Mouse (Mus musculus): ENCODE measurements at regions not wholly inside any gene's neighbourhood (a gene's known extent, or its start where the extent isn't known, plus 50 kb on each side); places are given as distances from the start of the nearest gene placed in this dataset.

DNA sequence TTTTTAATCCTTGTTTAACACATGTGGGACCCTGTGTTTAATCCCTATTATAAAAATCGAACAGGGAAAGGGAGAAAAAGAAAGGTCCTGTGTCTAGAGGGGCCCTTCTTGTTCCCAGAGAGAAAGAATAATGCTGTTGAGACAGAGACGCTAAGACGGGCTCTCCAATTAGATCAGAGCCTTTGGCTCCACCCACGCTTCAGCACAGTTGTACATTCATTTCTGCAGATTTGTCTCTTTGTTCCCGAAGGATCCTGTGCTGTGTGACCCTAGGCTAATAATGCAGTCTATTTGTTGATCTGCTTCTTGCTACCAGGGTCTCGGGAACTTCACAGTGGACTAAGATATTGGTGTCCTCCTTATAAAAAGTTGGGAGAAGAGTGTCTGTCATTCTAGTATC lies 92.0 kb downstream of the Cdc5l start:
- DNase-seq: no peak

DNA sequence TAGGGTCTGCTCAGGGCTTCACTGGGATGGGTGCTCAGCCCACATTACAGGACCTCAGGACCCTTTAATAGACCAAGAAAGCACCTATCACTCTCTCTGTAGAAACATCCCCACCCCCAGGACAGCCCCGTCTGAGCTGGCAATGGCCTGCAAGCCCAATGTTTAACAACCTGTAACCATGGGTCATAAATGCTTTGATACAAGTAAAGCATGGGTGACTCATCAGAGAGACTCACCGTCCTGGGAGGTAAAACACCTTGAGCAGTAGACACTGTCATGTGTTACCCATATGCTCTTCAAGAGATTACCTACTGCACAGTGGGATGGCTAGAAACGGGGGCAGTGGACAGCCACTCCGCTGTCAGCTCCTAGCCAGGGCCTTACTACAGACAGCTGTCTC lies 92.7 kb downstream of the Cdc5l start:
- DNase-seq: no peak

DNA sequence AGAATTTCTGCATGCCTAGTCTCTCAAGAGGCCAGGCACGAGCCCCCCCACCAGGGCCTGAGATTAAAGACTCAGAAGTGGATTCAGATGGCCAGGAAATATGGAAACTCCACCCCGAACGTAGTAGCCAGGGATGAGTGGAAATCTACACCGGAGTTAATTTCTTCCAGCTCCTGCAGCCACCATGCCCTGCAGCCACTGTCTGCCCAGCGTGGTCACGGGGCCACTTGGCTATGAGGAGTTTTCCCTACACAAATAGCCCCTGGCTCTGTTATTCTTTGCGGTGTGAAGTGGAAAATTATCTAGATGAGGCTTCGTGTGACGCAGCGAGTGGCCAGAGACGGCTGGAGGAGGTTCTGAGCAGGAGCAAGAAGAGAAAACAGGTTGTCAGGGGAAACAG lies 94.3 kb downstream of the Cdc5l start:
- DNase-seq: no peak

DNA sequence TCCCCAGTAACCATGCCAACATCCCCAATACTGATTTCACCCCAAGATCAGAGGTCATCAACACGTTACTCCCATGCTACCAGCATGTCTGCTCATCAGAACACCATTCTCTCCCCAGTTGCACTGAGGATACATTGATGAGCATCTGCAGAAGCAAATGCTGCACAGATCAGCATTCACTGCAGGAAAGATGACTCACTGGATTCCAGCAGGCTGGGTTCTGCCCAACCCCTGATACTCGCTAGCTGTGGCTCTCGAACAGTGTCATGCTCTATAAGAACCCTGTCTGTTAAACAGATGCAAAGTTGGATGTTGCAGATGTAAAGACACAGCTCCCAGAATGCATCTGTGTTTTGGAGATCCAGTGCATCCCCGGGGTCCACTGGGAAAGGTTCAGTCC lies 95.5 kb downstream of the Cdc5l start:
- DNase-seq: no peak

DNA sequence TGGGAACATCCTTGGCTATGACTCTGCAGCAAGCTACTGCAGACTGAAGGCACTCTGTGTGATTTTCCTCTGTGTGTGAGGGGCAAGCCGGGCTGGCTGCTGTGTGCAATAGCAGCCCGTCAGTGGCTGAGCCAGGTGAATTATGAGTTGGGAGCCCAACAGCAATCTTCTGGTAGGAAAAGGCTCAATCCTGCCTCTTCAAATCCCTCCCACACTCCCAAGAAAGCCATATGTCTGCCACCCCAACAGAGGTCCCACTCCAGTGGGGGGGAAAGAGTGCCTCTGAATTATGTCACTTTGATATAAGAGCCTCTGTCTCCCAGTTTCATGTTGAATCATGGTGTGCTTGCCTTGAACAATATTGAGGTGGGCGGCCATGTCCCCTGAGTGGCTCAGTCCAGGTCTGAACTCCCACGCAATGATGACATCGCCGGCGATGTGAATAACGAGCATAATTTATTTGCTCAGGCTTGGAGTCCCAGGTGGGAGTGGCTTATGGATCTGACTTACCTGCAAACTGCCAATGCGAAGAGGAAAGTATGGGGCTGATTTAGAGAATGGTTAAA lies 97.9 kb downstream of the Cdc5l start:
- no peak for DNase-seq

DNA sequence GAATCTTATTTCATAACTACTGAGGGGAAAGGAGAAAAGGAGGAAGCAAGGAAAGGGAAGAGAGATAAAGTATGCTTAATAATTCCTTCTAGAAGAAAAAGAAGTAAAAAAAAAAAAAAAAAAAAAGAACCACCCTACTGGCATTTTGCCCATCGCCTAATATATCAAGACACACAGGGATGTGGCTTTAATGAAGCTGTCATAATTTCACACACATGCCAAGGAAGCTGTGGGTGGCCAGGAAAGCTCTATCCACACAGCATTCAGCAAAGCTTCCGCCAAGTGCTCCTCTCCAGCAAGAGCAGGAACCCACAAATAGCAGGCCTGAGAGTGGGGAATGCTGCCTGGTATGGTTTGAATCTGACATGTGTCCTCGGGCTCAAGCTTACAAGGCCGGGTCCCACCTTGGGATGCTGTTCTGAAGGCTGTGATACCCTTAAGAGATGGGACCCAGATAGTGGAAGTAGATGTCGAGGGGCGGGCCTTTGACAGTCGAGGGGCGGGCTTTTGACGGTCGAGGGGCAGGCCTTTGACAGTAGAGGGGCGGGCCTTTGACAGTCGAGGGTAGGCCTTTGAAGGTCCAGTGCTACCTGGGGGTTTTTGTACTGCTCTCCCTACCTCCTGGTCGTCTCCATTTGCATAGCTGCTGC lies 98.7 kb downstream of the Cdc5l start:
- DNase-seq: no peak

DNA sequence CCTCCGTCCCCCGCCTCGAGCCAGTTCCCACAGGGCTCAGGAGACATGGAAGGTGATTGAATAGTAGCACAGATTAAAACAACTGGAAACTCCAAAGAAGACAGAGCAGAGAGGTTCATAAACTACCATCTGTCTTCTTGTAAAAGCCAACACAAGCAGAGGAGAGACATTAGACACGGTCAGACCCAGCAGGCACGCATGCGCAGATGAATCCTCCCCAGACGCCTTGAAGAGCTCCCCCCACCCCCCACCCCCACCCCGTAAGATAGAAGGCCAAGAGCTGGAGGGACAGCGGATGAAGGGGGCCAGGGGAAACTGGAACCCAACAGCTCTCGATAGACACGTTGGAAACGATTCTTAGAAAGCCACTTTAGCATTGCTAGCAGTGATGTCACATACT lies 101.2 kb downstream of the Cdc5l start:
- no peak for DNase-seq

DNA sequence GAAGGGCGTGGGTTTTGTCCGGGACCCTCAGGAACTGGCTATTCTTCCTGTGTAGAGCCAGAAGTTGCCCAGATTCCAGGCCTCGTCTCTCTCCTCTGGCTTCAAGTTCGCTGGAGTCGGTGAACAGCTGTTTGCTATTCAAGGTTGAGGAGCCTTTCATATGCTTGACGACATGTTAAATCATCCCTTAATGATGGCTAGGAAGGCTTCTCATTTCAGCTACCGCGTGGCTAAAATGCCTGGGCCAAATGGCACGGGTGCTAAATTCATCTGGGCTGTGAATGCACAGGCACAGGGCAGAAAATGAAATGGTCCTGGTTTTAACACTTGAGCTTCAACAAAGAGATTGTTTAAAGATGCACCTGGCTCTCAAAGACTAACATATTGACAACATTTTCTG lies 104.3 kb downstream of the Cdc5l start:
- no peak for DNase-seq

DNA sequence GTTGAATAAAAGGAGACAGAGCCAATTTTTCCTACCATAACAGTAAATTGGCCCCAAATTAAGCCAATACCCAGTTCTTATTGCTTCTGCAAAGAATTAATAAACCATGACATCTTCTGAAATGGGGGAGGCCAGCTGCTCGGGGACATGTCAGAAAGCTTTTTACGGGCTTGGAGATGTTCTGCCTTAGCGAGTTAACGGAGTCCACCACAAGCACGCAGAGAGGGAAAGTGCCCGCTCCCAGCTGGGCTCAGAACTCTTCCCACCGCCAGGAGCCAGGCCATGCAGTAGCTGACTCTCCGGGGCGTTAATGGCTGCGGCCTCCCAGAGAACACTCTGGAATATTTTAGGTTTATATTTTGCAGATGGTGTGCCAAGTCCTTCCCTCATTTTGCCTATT lies 106.8 kb downstream of the Cdc5l start:
- no peak for DNase-seq

DNA sequence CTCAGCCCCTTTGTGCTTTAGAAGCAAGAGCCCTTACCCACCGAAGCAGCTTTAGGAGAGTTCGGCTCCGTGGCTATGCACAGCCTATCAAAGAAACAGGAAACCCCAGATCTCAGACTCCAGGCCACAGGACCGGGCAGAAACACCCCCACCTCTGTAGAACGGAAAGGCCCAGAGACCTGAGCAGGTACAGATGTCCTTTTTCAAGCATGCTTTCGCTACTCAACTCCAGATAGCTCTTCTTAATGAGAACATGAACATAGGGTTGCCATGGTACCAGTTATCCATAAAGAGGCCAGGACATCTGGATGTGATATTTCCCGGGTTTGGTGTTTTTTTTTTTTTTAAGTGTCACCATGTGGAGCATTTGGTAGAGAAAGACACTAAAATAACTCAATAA lies 107.4 kb downstream of the Cdc5l start:
- no peak for DNase-seq

DNA sequence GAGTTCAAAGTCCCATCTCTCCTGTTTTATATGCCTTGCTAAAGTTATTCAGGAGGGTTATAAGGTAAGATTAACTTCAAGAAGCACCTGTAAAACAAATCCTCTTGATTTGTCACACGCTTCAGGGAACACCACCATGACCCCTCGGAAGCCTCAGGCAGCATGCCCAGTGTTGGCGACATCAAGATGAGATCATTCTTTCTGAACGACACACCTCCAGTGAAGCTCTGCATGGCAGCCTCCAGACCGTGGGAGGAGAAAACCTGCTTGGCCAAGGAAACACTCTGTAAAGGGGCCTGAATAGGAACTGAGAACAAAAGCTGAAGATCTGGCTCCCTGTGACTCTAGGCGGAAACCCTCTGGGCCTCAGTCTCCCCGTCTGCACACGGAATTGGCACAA lies 110.7 kb downstream of the Cdc5l start:
- peak; percentile 10 to 43 for DNase-seq

DNA sequence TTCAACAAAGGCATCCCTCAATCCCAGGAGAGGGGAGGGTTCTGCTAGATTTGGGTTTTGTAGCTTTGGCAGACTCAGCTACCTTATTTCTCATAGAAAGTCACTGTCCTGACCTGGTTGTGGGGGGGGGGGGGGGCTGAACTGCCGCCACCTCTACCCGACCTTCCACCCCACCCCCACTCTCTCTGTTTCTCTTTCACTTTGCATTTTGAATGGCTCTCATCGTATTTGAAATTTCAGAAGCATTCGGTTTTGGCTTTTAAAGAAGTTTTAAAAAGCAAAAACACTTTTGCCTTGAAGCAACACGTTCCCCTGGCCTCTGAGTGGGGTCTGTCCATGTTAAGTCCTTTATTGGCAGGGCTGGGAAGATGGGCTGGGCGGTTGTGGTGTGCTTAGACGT lies 113.5 kb downstream of the Cdc5l start:
- no peak for DNase-seq

DNA sequence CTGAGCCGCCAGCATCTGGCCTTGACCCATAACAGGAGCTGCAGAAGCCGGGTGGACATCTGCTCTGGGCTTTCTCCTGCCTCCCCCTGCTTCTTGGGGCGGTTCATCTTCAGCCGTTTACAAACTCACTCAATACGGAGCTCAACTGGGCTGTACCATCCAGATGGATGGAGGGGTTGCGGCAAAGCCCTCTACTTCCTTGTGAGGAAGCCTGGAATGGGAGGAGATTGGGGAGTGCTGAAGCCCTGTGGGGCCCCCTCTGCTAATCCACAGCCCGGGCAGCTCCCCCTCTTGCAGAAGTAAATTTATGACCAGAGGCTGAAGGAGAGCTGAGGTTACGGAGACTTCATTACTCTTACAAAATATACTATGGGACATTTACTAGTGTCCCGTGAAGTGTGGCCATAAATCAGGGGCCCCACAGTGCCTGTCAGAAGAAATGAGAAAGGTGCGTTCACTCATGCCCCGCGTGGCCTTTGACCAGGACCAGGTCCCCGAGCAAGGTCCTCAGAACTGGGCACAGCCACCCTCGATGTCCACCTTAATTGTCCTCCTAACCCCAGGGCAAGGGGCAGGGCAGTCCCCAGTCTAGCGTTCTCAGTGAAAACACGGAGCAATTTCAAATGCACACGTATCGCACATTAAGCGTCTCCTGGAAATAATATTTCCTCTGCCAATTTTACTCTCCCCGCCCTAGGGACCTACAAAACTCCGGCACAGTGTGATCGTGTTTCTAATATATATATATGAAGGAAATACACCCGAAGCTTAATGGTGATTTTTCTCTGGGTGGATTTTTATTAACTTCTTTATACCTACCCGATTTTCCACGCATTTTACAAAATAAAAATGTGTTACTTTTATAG lies 115.1 kb downstream of the Cdc5l start:
- DNase-seq: peak; percentile 39 to 82

DNA sequence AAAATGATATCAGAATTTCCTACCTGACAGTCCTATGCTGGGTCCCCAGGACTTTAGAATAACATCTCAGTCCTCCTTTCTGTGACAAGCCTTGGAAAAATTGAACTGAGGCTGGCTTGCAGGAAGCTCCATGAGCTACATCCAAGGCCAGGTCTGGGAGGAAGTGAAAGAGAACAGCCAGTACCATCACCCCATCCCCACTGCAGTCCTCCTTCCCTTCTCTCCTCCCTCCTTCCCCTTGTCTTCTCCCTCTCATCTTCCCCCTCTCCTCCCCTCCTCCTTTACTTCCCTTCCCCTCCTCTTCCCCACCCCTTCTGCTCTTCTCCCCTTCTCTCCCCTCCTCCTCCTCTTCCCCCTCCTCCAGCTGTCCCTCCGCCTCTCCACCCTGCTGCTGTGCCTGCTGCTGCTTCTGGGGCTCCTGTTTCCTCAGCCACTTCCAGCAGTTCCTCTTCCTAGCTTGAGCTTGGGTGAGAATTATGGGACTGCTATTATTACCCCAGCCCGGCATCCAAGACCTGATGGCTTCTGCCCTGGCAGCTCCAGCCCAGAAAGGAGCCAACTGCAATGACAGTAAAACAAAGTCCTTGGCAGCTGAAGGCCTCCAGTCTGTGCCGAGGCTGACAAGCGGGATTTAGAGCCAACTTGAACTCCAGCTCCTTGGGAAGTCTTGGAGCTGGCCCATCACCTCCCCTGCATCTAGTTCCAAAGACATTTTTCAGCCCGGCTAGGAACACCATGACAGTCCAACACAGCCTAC lies 120.8 kb downstream of the Cdc5l start:
- peak; percentile 19 to 60 for DNase-seq

DNA sequence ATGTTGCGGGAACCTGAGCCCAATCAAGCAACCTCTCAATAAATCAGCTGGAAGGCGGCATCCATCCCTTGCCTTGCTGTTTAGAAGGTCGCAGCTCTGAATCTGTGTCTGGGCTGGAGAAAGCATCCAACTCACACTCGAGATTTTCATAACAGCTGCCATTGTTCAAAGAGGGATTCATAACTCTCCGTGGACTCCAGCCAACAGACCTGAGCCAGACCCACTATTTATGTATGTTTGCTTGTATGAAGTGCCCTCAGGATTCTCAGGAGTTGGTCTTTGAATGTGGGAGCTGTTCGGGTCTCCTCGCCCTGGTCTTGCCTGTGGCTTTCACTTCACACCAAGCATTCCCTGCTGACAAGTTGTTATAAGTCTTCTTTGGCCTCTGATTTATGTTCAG lies 127.0 kb downstream of the Cdc5l start:
- no peak for DNase-seq

DNA sequence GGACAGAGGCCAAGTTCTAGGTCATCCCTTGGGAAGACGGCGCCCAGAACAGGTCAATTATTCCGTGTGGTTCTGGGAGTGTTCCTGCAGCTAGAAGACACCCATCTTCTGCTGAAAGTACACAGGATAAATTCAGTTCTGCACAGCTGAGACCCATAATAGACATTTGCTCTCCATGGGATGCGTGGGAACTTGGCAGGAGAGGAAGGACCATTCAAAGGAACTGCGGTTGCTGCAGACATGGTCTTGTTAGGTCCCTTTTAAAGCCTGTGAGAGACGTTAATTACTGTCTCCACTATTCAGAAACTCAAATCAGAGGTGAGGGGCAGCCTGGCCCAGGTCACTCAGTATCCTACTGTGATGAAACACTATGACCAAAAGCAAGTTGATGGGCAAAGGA lies 130.4 kb downstream of the Cdc5l start:
- no peak for DNase-seq

DNA sequence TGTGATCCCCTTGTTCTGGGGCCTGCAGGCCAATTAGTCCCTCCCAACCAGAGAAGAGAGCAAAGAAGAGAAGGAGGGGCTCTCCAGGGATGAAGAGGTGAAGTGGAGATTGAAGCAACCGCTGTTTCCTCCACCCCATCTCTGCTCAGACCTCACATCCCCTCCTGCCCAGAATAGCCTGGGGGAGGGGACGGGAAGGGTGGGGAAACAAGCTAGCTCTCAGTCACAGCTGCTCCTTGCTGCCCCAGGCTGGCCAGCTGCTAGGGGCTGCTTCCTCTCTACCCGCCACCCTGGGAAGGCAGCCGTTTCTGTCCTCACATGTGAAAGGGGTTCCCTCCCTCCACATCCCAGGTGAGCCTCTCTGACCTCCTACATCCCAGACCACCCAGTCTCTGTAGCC lies 135.2 kb downstream of the Cdc5l start:
- no peak for DNase-seq

DNA sequence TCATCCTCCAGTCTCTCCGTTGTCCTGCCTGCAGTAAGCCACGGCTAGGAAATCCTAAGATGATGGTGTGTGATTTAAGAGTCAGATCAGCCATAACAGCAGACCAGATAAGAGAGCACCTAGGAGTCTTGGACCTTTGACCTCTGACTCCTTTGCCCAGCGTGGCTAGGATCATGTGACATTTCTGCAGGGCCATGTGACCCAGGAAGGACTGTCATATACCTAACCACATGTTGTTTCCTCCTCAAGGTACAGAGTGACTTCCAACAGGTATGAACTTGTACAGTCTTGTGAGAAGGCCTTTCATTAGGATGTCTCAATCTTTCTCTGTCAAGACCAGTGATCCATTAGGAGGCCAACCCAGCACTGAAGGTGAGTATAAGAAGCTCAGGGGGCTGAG lies 135.7 kb downstream of the Cdc5l start:
- DNase-seq: no peak

DNA sequence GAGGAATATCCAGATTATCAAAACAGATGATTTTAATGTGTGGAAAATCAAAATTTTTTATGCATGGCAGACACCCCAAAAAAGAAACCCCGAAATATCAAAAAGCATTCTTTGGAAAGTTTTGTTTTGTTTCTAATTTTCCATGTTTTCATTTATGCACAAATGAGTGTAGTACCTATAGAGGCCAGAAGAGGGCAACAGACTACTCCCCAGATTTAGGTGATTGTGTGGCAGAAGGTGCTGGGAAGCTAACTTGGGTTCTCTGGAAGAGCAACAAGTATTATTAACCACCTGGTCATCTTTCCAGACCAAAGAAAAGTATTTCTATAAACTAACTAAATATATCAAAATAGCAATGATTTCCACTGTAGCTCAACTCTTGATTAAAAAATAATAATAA lies 137.2 kb downstream of the Cdc5l start:
- no peak for DNase-seq

DNA sequence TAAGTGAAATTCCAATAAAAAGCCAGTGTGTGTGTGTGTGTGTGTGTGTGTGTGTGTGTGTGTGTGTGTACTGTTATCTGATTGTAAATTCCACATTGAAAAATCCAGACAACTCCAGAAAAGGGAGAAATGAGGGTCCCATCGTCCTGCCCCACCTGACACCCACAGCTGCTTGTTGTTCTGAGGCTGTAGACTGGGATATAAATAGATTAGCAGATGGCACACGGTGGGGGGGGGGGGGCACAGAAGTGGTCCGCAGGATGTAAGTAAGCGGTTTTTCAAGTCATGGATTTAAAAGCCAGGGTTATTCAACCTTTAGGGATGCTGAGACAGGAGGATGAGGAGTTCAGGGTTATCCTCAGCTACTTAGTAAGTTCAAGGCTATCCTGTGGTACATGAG lies 138.7 kb downstream of the Cdc5l start:
- DNase-seq: no peak

DNA sequence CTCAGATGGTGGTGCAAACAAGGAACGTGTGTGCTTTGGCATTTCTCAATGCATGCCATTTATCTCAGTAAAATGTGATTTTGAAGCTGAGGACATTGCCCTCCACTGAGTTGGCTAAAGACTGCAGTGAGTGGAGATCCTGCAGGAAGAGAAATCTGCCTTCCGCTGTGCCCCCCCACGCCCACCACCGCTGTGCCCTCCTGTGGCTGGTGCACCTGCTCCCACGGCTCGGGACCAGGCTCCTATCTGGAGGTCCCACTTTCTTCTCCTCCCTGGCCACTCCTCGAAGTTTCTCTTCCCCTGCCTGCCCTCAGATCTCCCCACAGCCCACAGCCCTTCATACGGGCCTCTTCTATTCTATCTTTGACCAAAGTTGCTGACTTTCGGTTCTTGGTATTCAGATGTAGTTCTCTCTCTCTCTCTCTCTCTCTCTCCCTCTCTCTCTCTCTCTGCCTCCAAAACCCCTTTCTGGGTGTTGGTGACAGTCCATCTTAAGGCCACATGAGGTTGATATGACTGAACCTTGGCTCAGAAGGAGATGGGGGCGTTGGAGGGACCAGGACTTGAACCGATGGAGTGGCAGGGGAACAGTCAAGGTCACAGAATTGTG lies 139.2 kb downstream of the Cdc5l start:
- no peak for DNase-seq

DNA sequence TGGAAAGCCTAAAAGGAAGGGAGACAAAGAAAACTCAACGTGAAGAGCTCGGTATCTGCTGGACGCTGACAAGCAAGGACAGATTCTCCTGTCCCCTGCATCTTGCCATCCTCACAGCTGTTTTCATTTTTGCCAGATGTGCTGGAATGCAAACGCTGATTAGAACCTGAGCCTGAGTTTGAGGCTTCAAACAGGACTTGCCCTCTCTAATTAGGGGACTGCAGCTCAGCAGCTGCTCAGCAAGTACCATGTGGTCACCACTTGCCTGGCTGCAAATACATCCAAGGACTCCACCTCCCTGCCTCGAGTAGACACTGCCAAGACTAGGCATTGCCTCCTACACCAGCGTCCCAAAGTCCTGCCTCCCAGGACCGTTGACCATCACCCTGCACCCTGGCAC lies 140.7 kb downstream of the Cdc5l start:
- no peak for DNase-seq

DNA sequence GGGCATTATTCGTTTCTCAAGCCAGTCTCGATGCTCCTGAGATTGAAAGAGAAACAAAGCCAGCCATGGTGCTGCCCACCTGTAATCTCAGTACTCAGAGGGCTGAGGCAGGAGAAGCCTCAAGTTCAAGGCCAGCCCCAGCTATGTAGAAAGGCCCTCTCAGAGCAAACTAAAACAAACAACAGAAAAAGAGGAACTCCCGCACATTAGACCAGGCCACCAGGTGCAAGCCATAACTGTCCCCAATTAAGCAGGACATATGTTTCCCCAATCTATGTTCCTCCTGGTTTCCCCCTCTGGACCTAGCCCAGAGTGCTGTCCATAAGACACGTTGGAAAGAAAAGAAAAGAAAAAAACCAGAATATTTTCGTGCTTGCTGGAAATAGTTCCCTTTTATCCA lies 142.5 kb downstream of the Cdc5l start:
- DNase-seq: no peak
